Mouse (Mus musculus) gastrocnemius, postnatal 4 days (tissue): Measurements from ENCODE around the gene Rai14. TPM values are rescaled to one million over a fixed set of nuclear protein-coding genes. Genes with fewer than 3 reads are reported as not detected.

ENCODE experiments used
- DNase-seq, 2 experiments: peaks; one replicate each; pipeline ENCODE4 v3.0.0; 2021 to 2022; ENCODE audit warnings: low spot score in 2 of 2, mixed read lengths in 2 of 2
- long read RNA-seq, 2 experiments: library from polyadenylated mRNA; stranded (forward); transcript quantifications; one replicate each; pipeline ENCODE4 v2.0.0; 2021
- total RNA-seq, 2 experiments: library from RNA; stranded (reverse); gene quantifications; 2 replicates each; pipeline ENCODE4 v1.2.3; 2021

The Rai14 gene
- 10 to 100 TPM; 15.7 to 19.3 TPM for total RNA-seq
- long read RNA-seq, experiment 1, partial matches to known transcripts, result 3 of 14 reads
- long read RNA-seq, experiment 1, other reads (novel, unspliced or antisense), result 11 of 14 reads
- long read RNA-seq, experiment 2, full-length matches to known transcripts, result 3 of 13 reads
- long read RNA-seq, experiment 2, partial matches to known transcripts, result 2 of 13 reads
- long read RNA-seq, experiment 2, other reads (novel, unspliced or antisense), result 8 of 13 reads

GRCm38 (mm10) chr15:10714409-10715138 lies at the start of gene Rai14:
Gene Rai14, minus strand, starts transcription at chr15:10714624.
- DNase-seq, result peak; percentile 62 to 78

DNA sequence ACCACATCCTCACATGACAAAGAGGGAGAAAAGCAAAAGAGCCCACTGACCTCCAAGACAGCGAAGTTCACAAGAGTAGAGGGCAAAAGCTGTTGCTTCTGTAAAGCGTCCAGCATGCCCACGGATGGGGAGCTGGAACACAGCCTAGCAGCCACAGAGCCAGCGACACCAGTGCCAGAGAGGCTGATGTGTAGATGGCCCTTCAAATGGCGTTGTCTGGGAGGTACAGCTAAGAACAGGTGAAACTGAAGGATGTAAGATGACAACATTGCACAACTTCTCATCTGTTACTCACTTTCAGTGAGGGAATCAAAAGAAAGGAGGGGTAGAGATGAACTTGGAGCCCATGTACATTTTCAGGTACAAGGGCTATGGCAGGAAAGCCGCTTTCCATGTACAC lies 47.0 kb upstream of the Rai14 start:
- DNase-seq, result no peak

GRCm38 (mm10) chr15:10760006-10760405 lies 45.6 kb upstream of the Rai14 start:
- DNase-seq, result no peak

DNA sequence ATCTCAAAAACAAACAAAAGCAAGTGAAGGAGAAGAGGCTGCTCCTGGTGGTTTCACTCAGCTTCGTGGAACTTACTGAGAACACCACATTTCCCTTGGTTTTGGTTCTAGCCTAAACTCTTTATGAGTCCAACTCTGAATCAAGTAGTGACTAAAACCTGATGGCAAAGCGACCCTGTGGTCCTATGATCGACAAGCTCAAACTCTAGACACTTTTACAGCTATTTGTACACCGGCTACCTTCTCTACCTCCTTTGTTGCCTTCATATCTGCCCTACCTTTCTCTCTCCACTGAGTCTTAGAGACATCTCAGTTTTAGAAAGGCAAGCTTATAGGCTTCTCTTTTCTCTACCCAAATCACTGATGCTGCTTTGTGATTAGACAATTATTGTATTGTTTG lies 45.0 kb upstream of the Rai14 start:
- no peak for DNase-seq

DNA sequence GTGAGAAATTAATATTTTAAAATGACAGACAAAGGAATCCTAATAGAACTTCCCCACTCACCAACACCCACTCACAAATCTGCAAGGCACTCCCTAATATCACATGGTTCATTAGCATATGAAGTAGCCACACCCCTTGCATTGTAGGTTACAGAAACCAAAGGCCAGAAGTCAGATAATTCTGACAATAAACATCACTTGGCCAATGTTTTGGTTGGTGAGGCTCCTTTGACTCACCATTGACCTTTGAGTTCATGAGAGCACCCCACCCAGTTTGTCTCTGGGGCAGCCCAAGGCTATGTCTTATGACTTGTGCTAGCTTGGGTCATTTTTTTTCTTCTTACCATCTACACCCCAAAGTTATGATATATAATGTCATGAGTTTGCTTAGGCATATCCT lies 44.4 kb upstream of the Rai14 start:
- no peak for DNase-seq

GRCm38 (mm10) chr15:10751141-10751540 lies 36.7 kb upstream of the Rai14 start:
- DNase-seq, result no peak

- DNase-seq, result no peak
These were observed 35.9 kb upstream of the Rai14 start for GRCm38 (mm10) chr15:10750339-10750738.

DNA sequence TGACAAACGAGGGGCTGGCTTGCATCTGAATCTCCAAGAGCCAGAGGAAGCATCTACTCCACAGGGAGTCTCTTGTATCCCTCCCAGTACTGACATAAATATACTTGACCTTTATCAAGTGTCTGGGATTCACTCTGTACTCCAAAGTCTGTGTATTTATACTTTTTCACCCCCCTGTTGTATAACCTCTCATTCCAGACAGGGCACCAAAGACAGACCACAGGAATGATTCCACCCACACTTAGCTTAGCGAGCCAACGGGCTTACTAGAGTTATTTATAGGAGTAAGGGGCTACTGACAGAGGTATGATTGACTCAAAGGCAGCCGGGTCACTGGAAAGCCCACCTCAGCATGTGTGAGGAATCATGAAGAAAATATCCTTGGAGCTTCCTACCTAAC lies 35.3 kb upstream of the Rai14 start:
- no peak for DNase-seq

- DNase-seq, result no peak
These were observed 33.2 kb upstream of the Rai14 start for GRCm38 (mm10) chr15:10747638-10748037.

DNA sequence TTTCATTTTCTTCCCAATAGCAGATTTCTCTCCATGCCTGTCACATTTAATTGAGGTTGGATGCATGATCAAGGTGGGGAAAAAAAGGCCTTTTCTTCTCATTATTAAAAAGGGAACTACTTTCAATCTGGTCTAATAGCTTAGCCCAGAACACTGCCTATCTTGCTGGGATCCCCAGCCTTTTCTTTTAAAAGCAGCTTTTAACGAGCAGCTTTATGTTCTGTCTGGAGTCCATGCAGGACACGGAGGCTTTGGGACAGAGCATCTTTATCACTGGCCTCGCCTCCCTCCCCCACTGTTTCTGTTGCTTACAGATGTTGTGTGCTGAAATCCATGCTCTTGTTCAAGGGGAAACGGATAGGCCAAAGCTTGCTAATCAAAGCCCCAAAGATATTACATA lies 32.8 kb upstream of the Rai14 start:
- no peak for DNase-seq

GRCm38 (mm10) chr15:10746303-10747051 lies 32.1 kb upstream of the Rai14 start:
- DNase-seq, result no peak

- no peak for DNase-seq
These were observed 28.0 kb upstream of the Rai14 start for GRCm38 (mm10) chr15:10742441-10742840.

GRCm38 (mm10) chr15:10739279-10739678 lies 24.9 kb upstream of the Rai14 start:
- no peak for DNase-seq

DNA sequence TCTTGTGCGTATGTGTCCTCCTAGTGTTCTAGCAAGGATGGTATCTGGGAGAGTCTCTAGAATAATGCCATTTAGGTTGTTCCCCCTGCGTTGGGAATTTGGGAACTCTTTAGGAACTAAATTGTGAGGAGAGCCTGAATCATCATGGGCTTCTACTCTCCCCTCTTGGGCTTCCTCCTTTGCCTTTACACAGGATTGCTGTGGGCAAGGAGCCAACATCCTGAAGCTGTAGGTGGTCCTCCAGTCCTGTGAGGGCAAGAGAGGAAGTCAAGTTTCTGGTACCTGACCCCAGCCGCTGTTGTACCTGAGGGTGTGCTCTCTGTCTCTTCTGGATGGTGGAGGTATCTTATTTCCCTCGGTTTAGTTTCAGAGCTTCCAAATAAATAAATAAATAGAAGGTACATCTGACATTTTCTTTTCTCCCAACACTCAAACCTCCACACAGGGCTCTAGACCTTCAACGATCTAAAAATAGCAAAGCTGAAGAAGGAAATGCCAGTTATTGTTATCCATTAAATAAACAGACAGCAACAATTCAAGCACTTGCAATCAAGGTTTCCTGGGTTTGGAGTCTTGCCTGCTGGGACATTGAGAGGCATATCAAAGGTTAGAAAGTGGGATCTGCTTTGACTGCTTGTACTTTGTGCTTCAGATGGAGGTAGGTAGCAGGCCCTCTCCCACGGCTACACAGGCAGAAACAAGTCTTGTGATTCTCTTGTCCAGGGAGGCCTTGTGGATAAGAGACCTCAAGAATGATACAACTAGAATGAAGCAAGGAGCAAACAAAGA lies 24.1 kb upstream of the Rai14 start:
- no peak for DNase-seq

- DNase-seq, result no peak
These were observed 21.5 kb upstream of the Rai14 start for GRCm38 (mm10) chr15:10735948-10736347.

DNA sequence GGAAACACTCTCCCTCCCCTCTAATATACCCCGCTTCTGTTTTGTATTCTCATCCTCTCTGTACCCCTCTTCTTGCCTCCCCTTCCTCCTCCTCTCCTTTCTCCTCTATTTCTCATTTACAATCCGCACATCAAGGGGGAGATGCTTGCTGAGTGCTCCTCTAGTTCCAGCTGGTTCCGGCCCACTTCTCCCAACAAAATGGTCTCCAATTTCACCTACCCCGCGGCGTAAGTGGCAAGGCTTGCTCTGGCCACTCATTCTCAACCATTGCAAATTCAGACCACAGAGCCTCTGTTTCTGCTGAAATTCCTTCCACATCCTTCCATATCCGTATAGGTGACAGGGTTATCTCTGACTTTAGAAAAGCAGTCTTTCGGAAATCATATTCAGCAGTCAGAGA lies 20.8 kb upstream of the Rai14 start:
- no peak for DNase-seq

DNA sequence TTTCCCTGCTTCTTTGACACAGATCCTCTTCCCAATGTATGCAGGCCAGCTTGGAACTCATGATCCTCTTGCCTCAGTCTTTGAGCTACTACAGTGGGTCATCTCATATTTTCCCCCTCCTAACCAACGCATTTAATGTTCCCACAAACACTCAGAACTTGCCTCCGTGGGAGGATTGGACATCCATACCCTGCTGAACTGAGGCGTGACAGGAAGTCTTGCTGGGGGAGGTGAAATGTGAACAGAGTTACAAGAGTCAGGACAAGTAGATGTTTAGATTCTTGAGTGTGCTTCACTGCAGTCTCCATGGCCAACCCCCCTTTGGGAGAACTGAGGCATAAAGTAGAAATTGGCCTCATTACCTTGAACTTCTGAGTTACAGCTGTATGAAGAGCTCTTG lies 17.0 kb upstream of the Rai14 start:
- DNase-seq, result no peak

DNA sequence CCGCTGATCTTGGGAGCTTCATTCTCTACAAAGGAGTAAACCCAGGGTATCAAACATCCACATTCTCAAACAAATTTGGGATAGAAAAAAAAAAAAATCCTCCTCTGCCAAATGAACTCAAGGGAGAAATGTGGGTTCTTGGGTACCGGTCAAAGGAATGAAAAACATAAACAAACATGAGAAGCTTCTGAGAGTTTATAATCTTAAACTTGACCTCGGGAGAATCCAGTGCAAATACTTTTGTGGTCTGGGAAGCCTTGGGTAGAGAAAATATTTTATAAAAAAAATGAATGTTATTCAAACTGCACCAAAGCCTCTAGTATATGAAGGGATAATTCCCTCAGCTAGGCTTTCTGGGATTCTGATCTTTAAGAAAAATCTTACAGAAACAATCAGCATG lies 11.8 kb upstream of the Rai14 start:
- DNase-seq, result no peak

GRCm38 (mm10) chr15:10724857-10725256 lies 10.4 kb upstream of the Rai14 start:
- DNase-seq, result no peak

GRCm38 (mm10) chr15:10723507-10723906 lies 9.1 kb upstream of the Rai14 start:
- no peak for DNase-seq

DNA sequence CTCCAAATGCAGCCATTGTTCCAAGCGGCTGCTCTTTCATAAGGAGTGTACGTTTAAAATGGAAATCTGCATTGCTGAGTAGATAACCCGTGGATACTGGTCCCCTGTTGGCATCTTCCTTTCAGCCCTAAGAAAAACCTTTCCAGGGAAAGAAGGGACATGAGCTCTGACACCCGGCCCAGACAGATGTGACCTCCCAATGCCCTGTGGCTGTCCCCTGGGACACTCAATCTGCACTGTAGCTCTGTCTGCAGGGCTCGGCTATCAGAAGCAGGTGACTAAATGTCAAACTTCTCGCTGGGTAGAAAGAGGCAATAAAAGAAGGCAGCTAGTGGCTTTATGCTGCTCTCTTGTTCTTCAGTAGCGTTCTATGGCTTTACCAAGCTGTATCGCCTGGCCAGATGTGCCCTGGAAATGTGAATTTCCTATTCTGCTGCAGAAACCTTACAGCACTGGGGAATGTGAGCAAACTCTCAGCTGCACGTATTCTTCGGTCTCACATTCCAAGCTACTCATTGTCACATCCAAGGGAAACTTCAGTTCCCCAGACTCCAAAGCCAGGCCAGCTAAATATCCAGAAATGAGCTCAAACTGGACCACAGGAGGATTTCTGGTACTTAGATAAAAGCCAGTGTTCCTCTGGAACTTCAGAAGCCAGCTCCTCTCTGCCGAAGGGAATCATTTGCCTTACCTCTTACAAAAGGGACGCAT lies 8.4 kb upstream of the Rai14 start:
- no peak for DNase-seq
